Mouse (Mus musculus): Measurements from ENCODE around the gene Cysrt1. TPM values are rescaled to one million over a fixed set of nuclear protein-coding genes. Genes with fewer than 3 reads are reported as not detected.

The Cysrt1 gene
- total RNA-seq, 2 experiments from 2014 or later, result not detected

DNA sequence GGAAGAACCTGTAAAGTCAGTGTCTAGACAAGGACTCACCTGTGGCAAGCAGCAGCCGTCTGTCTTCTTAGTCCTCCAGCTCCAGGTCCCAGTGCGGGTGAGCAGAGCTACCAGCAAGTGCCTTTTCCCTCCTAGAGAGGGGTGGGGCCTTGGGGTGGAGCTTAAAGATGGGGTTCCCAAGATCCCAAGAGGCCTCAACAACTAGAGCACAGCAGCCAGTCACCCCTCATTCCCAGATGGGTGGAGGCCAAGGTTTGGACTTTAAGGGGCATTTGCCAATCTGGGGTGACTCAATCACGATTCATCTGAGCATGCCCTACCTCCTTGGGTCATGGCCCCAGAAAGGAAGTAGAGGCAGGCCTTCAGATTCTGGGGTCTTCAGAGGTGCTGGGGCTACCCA, 2.5 kb downstream of the Cysrt1 start:
- ATAC-seq (replicated peaks; ENCODE audit: low FRiP score, poor library complexity, severe bottlenecking), result no peak

- ATAC-seq (replicated peaks; ENCODE audit: low FRiP score, poor library complexity, severe bottlenecking), result no peak
Measured at GRCm38 (mm10) chr2:25238106-25238505, 4.1 kb downstream of the Cysrt1 start.

GRCm38 (mm10) chr2:25237522-25237921, 4.7 kb downstream of the Cysrt1 start:
- ATAC-seq (replicated peaks; ENCODE audit: low FRiP score, poor library complexity, severe bottlenecking), result no peak

DNA sequence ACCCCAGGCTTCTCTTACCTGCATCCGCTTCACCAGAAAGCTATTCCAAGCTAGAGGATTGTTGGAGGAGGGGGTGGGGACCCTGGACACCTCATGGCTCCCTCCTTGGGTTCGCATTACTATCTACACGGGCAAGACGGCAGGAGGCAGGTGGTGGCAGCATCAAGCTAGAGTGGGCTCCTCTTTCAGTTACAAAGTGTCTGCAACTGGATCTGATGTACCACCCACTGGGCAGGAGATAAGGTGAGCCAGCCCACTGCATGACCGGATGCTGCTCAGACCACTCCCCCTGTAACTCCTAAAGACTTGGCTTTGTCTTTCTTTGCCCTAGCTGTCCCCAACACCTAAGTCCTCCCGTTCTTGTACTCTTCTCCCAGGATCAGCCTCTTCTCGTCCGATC, 5.6 kb downstream of the Cysrt1 start, which contains the start of gene Rnf224:
Gene Rnf224 (minus strand): TSS at position 174 of the 400 bp plus-strand sequence.
- ATAC-seq (replicated peaks; ENCODE audit: low FRiP score, poor library complexity, severe bottlenecking), result no peak

GRCm38 (mm10) chr2:25234551-25235220, 7.6 kb downstream of the Cysrt1 start:
- no peak for ATAC-seq (replicated peaks; ENCODE audit: low FRiP score, poor library complexity, severe bottlenecking)

GRCm38 (mm10) chr2:25234050-25234449, 8.2 kb downstream of the Cysrt1 start, which contains the start of gene Slc34a3:
Slc34a3 (minus strand) TSS chr2:25234364.
- no peak for ATAC-seq (replicated peaks; ENCODE audit: low FRiP score, poor library complexity, severe bottlenecking)

GRCm38 (mm10) chr2:25233421-25233820, 8.8 kb downstream of the Cysrt1 start:
- ATAC-seq (replicated peaks; ENCODE audit: low FRiP score, poor library complexity, severe bottlenecking), result no peak

DNA sequence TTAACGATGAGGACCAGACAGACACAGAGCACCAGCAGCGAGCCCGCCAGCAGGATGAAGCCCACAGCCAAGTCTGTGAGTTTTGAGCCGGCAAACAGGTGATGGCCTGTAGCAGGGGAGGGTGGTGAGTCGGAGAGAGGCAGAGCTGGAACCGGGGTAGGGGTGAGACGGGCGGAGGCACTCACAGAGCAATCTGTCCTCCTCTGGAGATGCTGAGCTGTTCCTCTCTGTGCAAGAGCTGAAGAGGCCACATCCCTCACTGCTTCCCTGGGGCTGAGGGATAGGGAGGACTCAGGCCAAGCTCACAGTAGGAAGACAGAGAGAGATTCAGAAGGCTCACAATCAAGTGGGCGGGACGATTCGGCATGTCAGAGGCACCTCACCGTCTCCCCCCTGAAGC, 11.2 kb downstream of the Cysrt1 start:
- no peak for ATAC-seq (replicated peaks; ENCODE audit: low FRiP score, poor library complexity, severe bottlenecking)

- no peak for ATAC-seq (replicated peaks; ENCODE audit: low FRiP score, poor library complexity, severe bottlenecking)
Measured at GRCm38 (mm10) chr2:25230581-25230980, 11.7 kb downstream of the Cysrt1 start.

- no peak for ATAC-seq (replicated peaks; ENCODE audit: low FRiP score, poor library complexity, severe bottlenecking)
Measured at GRCm38 (mm10) chr2:25229582-25229981, 12.7 kb downstream of the Cysrt1 start.

DNA sequence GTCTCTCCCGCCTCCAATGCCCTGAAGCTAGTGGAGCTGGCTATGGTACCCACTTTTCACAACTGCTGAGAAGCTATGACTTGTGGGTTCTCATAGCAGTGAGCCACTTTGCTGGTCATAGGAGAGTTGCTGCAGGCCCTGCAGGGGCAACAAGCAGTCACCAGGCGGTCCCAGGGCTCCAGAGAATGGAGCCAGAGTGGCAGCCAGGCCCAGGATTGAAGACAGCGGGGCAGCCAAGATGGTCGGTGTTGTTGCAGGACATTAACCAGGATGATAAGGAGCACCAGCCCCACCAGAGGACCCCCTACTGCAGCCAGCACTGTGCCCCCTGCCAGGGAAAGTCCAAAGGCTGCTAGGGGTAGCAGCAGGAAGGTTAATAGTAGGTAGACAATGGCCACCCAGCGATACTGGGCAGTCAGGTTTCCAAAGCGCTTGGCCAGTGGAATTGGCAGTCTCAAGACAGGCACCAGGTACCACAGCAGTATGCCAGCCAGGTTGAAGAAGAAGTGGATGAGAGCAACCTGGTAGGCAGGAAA, 13.2 kb downstream of the Cysrt1 start:
- ATAC-seq (replicated peaks; ENCODE audit: low FRiP score, poor library complexity, severe bottlenecking), result no peak

- ATAC-seq (replicated peaks; ENCODE audit: low FRiP score, poor library complexity, severe bottlenecking), result peak; percentile 53
Measured at GRCm38 (mm10) chr2:25228431-25228889, 13.8 kb downstream of the Cysrt1 start.

DNA sequence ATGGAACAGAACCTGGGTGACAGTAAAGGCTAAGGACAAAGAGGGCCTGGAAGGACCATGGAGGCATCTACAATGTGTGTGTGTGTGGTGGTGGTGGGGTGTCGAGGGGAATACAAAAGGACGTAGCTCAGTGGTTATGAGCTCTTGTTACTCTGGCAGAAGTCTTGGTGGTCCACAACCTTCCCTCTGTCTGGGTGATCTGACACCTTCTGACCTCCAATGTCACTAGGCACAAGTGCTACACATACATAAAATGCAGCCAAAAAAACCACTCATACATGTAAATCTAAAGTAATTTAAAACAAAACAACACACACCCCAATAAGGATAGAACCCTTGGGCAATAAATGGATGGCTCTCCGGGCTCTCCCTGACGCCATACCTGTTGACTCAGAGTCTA, 14.8 kb downstream of the Cysrt1 start:
- ATAC-seq (replicated peaks; ENCODE audit: low FRiP score, poor library complexity, severe bottlenecking), result no peak

- ATAC-seq (replicated peaks; ENCODE audit: low FRiP score, poor library complexity, severe bottlenecking), result no peak
Measured at GRCm38 (mm10) chr2:25226864-25227263, 15.4 kb downstream of the Cysrt1 start.

DNA sequence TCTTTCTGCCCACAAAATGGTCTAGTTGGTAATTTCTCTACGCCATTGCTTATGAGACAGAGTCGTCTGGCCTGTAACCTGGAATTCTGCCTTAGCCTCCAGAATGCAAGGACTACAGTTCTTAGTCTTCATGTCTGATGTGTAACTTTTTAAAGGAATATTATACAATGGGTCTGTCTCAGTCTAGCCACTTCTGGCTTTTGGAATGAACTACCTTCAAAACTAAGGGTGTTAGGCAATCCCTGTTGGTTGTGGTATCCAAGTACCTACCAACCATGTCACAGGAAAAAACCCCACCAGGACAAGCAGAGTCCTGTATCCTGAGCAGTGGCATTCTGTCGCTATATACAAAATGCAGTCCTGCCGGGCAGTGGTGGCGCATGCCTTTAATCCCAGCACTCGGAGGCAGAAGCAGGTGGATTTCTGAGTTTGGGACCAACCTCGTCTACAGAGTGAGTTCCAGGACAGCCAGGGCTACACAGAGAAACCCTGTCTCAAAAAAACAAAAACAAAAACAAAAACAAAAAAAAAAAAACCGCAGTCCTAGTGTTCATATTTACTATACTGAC, 16.4 kb downstream of the Cysrt1 start:
- ATAC-seq (replicated peaks; ENCODE audit: low FRiP score, poor library complexity, severe bottlenecking), result no peak

GRCm38 (mm10) chr2:25224766-25225752, 17.2 kb downstream of the Cysrt1 start:
- peak; percentile 74 for ATAC-seq (replicated peaks; ENCODE audit: low FRiP score, poor library complexity, severe bottlenecking)

GRCm38 (mm10) chr2:25224492-25224765, 17.8 kb downstream of the Cysrt1 start, which contains the start of gene Tubb4b:
Tubb4b (minus strand) TSS chr2:25224702.
- ATAC-seq (replicated peaks; ENCODE audit: low FRiP score, poor library complexity, severe bottlenecking), result no peak

GRCm38 (mm10) chr2:25223681-25224491, 18.4 kb downstream of the Cysrt1 start:
- ATAC-seq (replicated peaks; ENCODE audit: low FRiP score, poor library complexity, severe bottlenecking), result peak; percentile 65

DNA sequence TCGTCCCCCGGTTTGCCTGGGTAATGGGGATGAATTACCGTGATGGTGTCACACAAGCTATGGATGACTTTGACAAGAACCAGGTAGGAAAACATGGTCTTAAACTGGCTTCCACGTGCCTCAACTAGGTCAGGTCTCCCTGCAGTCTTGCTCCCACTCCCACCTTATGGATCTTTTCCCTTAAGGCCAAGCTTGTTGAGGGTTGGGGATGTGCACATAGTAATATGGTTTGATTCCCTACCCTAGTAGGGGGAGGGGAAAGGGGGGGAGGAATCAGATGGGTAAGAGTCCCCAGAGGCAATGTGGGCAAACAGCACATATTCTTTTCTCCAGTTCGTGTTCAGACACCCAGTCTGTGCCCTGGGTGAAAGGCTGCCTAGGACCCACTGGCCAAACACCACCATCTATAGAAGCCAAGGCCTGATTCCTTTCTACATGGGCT, 20.9 kb downstream of the Cysrt1 start:
- no peak for ATAC-seq (replicated peaks; ENCODE audit: low FRiP score, poor library complexity, severe bottlenecking)
